Mouse (Mus musculus) erythroblast, adult 5-6 weeks (primary cell): Measurements from ENCODE around the gene Brd3. TPM values are rescaled to one million over a fixed set of nuclear protein-coding genes. Genes with fewer than 3 reads are reported as not detected.

ENCODE experiments used
- ATAC-seq: replicated peaks from 2 replicates; pipeline ENCODE4 v1.8.0; 2016; ENCODE audit warnings: moderate number of reproducible peaks, mild to moderate bottlenecking, moderate TSS enrichment, inconsistent platforms; ENCODE audit not compliant: poor library complexity, low FRiP score, severe bottlenecking
- total RNA-seq, 2 experiments: library from RNA; stranded (forward) in 1 of 2; stranded (reverse) in 1 of 2; fragments of 150-400 nt in 1 of 2; fragments of 200-764, 138-1000 nt in 1 of 2; gene quantifications; 2 replicates each; pipeline versions ENCODE4 v1.2.3 to v1.2.4; 2015 to 2017; ENCODE audit warnings: low replicate concordance in 2 of 2

Gene Brd3
- total RNA-seq, 2 experiments from 2014 or later: 14.1 to 22.9 TPM

DNA sequence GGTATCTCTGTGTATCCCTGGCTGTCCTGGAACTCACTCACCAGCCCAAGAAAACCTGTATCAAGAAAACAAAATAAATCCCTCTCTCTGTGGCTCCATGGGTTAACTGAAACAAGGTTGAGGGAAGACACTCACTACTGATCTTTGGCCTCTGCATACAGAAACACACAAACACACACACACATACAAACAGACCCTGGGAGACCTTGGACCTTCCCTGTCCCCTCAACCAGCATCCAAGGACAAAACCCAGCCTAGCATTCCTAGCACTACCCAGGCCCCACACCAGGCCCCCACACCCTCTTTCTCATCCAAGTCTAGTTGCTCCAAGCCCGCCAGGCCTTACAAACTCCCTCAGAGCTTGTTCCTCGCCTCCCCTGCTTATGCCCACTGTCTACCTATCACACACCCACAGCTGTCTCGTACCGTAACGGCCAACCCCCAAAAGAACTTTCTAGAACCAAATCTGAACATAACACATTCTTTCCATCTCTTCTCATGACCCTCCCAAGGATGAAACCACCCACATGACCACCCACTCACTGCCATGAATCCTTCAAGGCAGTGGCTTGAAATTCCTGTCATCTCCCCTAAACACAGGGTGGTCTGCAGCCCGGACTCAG is 96.8 kb downstream of the Brd3 start:
- ATAC-seq: no peak

DNA sequence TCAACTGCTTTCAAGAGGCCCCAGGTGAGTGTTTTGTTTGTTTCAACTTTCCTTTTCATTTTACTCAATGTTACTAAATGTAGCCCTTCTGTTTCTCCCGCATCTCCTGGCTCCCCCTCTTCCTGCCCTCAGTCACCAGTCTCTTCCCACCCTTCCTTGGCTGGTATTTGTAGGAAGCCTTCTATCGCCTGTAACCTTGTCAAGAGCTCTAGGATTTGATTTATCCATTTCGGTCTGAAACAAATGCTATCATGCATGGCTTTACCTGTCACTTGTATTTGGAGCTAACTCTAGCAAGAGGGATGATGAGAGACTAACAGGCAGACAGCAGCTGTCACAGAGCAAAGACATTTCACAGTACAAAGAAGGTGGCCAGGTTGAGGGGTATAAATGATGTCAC is 99.3 kb downstream of the Brd3 start:
- no peak for ATAC-seq

DNA sequence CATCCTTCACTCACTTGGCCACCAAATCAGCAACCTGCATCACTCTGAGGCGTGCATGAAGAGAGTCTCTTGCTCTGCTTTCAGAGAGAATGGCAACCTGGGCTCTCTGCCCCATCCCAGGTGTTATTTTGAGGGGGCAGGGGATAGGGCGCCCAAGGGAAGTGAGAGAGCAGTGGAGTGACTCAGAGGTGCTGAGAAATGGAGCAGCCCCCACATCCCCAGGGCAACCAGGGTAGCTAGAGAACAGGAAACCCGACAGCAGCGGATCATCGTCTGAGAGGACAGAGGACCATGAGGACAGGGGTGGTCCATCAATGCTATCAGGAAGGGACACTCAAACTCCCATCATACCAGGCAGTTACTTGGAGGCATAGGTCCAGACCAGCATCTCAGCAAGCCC is 100.5 kb downstream of the Brd3 start:
- ATAC-seq: no peak

DNA sequence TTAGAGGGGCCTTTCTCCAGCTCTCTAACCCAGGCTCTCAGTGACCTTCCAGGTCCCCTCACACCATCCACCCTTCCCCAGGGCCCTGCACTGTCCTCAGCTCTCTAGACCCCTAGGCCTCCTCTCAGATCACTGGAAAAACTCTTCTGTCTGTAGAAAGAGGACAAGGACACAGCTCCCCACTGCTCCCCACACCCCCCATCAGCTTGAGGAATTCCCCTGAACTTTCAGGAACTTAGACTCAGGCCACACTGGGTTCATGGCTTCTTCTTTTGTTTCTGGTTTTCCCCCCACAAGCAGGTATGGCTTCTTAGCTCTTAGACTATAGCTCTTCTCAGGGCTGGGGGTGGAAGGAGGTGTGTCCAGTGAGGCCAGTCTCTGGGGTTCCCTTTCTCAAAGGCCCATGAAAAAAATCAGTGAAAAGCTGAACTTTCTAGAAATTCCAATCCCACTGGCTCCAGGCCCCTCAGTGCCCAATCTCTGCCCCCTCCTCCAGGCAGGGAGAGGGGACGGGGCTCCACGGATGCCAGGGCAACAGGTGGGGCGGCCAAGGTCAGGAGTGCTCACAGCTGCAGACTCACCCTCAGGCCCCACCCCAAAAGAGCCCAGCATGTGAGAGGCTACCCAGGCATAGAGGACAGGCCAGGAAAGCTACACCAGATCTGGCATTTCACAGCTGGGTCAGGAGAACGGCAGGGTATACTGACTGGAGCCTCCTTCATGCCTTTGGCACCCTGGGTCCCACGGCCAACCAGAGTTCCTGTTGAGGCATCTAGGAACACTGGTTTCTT is 102.2 kb downstream of the Brd3 start:
- ATAC-seq: no peak

DNA sequence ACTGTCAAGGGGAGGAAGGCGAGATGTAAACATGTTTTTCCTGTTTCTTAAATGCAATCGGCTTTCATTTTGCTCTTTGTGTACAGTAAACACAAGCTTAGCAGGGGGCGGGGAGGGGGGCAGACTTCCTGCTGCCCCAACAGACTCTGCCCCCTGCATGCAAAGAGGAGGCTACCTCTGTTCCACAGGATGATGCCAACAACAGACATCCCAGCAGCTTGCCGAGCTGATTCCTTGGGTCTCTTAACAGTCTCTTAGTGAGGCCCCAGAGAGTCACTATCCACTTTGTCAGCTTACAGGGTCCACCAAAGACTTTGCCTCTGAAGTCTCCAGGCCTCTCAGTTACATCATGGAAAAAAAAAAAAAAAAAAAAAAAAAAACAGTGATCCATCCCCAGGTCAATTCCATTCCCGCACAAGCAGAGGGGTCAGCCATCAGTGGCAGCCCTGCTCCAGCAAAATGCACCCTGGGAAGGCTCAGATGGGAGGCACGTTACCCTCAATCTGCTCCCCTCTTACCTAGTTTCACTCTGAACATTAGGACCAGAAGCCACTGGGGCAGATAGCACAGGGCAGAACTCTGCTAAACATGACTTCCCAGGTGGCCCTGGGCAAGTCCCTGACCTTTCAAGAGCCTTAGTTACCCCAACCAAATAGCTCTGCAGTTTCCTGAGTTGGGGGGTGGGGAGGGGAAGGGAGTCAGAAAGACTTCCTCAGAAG is 102.9 kb downstream of the Brd3 start:
- no peak for ATAC-seq

DNA sequence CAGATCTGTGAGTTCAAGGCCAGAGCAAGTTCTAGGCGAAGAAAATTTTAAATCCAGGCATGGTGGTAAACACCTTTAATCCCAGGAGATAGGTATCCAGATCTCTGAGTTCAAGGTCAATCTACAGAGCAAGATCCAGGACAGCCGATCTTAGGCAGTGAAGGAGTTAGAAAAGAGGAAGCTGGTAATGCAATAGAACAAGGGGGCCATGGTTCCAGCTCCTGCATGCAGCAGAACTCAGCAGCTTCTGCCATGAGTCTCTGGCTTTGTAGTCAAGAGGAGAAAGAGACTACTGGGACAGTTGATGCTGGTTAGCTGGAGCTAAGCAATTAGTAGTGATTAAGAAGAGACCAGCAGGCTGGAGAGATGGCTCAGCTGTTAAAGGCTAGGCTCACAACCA is 105.9 kb downstream of the Brd3 start:
- ATAC-seq: no peak

DNA sequence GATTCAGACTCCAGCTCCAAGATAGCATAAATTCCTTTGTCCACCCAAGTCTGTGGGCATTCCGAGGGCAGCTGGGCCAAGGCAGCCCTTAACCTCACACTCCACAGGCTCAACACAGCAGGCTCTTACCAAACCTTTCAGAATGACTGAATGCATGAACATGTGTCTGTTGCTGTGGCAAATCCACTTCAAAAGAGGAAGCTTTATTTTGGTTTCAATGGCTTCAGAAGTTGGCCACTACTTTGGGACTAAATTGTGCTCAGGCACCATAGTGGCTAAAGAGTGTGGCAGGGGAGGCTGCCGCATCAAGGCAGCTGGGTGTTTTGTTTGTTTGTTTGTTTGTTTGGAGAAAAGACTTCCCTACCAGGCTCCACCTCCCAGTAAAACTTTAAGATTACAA is 107.4 kb downstream of the Brd3 start:
- ATAC-seq: no peak

DNA sequence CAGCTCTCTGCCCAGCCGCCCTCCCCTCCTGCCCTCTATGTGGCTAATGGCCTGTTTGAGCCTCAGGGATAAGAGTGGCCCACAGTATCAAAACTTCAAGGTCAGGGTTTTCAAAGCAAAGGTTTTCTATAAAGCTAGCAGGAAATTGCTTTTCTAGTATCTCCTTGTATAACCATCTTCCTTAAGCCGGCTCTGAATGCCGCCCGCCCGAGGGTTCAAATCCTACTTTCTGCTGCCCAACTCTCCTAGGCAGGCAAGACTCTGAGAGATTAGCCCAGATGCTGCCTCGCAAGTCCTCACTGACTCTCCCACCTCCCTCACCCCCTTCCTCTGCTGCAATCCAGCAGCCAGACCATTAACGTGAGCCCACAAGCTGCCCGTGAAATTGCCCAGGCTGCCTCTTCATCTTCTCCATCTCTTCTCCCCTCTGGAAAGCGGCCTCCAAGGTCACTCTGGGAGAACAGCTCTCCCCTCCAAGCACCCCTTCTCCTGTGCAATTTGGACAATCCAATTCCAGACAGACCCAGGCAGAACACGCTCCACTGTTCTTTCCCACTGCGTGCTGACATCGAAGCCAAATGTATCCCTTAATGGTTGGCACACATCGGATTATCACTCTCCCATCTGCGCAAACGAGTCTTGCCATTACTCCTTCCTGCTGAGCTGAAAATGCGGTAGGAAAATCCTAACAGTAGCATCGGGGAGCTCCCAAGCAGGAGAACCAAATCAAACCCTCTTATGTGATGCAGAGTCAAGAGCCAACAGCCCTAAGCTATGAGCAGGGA is 110.6 kb downstream of the Brd3 start:
- no peak for ATAC-seq

Other genes with a start within 250 kb of the Brd3 start
- 0.77 and 2.3 TPM in 2 replicates for gene Vav2, start 80.6 kb downstream of the Brd3 start, total RNA-seq (2015; ENCODE audit: low replicate concordance)
- gene Vav2, start 80.6 kb downstream of the Brd3 start, total RNA-seq (2017; ENCODE audit: low replicate concordance): 1.7 and 2.5 TPM in 2 replicates
- not detected in 2 replicates for gene Brd3os, start 65.3 kb downstream of the Brd3 start, total RNA-seq (2015; ENCODE audit: low replicate concordance)
- gene Brd3os, start 65.3 kb downstream of the Brd3 start, total RNA-seq (2017; ENCODE audit: low replicate concordance): not detected in 2 replicates
- gene Wdr5, start 7.5 kb upstream of the Brd3 start, total RNA-seq (2015; ENCODE audit: low replicate concordance): 6.1 and 9.2 TPM in 2 replicates
- 15.3 and 17.4 TPM in 2 replicates for gene Wdr5, start 7.5 kb upstream of the Brd3 start, total RNA-seq (2017; ENCODE audit: low replicate concordance)
- 1.9 and 3.1 TPM in 2 replicates for gene Rxra, start 168.8 kb upstream of the Brd3 start, total RNA-seq (2015; ENCODE audit: low replicate concordance)
- 2.3 and 4.6 TPM in 2 replicates for gene Rxra, start 168.8 kb upstream of the Brd3 start, total RNA-seq (2017; ENCODE audit: low replicate concordance)